Mouse (Mus musculus) neutrophil, adult 5-6 weeks (primary cell): Measurements from ENCODE around the gene Mfsd8. TPM values are rescaled to one million over a fixed set of nuclear protein-coding genes. Genes with fewer than 3 reads are reported as not detected.

Experiments
- total RNA-seq: library from RNA; stranded (forward); fragments of 200-1000 nt; gene quantifications from 2 replicates; pipeline ENCODE4 v1.2.3, GENCODE M21; 2017

Gene Mfsd8
- total RNA-seq, 1 experiment from 2014 or later = 9.1 TPM

Other genes with a start within 250 kb of the Mfsd8 start
- gene Slc25a31, start 138.0 kb downstream of the Mfsd8 start, total RNA-seq = 0.25 TPM in 1 of 2 replicates, not detected in the other
- gene Hspa4l, start 102.4 kb downstream of the Mfsd8 start, total RNA-seq = 21.3 and 23.0 TPM in 2 replicates
- 13.9 and 16.4 TPM in 2 replicates for gene Plk4, start 46.9 kb downstream of the Mfsd8 start, total RNA-seq
- gene Abhd18, start 84 bp upstream of the Mfsd8 start, total RNA-seq = 12.5 and 13.0 TPM in 2 replicates
- gene 1700034I23Rik, start 55.7 kb upstream of the Mfsd8 start, total RNA-seq = 0.12 TPM in 1 of 2 replicates, not detected in the other
- 26.5 and 35.8 TPM in 2 replicates for gene Larp1b, start 102.9 kb upstream of the Mfsd8 start, total RNA-seq
- gene Pgrmc2, start 236.2 kb upstream of the Mfsd8 start, total RNA-seq = 11.8 and 13.8 TPM in 2 replicates